Mouse (Mus musculus) heart, embryonic 14.5 days (tissue): ENCODE measurements at regions not wholly inside any gene's neighbourhood (a gene's known extent, or its start where the extent isn't known, plus 50 kb on each side); places are given as distances from the start of the nearest gene placed in this dataset.

Experiments used
- ATAC-seq: fragments of 200-750 bp; cut with Nextera tagmentation; 2 replicates; pipeline ENCODE4 v1.8.0; 2017; ENCODE audit warnings: low read depth, moderate TSS enrichment; ENCODE audit not compliant: insufficient number of reproducible peaks, insufficient read depth, low FRiP score
- H3K27ac ChIP-seq, 2 experiments: fragments of 200-500 bp in 1 of 2; fragments of 300-500 bp in 1 of 2; sonication (generic) in 1 of 2; replicated peaks in 1 of 2; 2 replicates each; pipeline ENCODE4 v1.5.1; 2012 to 2014; ENCODE audit warnings: low read depth in 2 of 2, low read length in 2 of 2, control low read depth in 1 of 2, mild to moderate bottlenecking in 1 of 2, mixed read lengths in 1 of 2; ENCODE audit not compliant: control insufficient read depth in 1 of 2, insufficient read depth in 1 of 2
- H3K27me3 ChIP-seq: fragments of 300-500 bp; sonication (generic); 2 replicates; pipeline ENCODE4 v1.6.1; 2014; ENCODE audit warnings: mild to moderate bottlenecking, low read length, control low read depth; ENCODE audit not compliant: control insufficient read depth, insufficient read depth
- H3K36me3 ChIP-seq: fragments of 300-500 bp; sonication (generic); 2 replicates; pipeline ENCODE4 v1.6.1; 2014; ENCODE audit warnings: mild to moderate bottlenecking, control low read depth, low read length, mixed read lengths; ENCODE audit not compliant: control insufficient read depth, insufficient read depth
- H3K4me1 ChIP-seq, 2 experiments: fragments of 200-500 bp in 1 of 2; fragments of 300-500 bp in 1 of 2; sonication (generic) in 1 of 2; 2 replicates each; pipeline ENCODE4 v1.6.1; 2012 to 2014; ENCODE audit warnings: low read length in 2 of 2, control low read depth in 1 of 2, mixed read lengths in 1 of 2; ENCODE audit not compliant: control insufficient read depth in 2 of 2, insufficient read depth in 2 of 2
- H3K4me2 ChIP-seq: fragments of 300-500 bp; sonication (generic); 2 replicates; pipeline ENCODE4 v1.6.1; 2014; ENCODE audit warnings: mild to moderate bottlenecking, low read length
- H3K4me3 ChIP-seq, 2 experiments: fragments of 200-500 bp in 1 of 2; fragments of 300-500 bp in 1 of 2; sonication (generic) in 1 of 2; 2 replicates each; pipeline ENCODE4 v1.5.1; 2012 to 2014; ENCODE audit warnings: low read length in 2 of 2, mild to moderate bottlenecking in 2 of 2, control low read depth in 1 of 2, low read depth in 1 of 2, moderate library complexity in 1 of 2; ENCODE audit not compliant: control insufficient read depth in 1 of 2, insufficient read depth in 1 of 2
- H3K9ac ChIP-seq: fragments of 300-500 bp; sonication (generic); 2 replicates; pipeline ENCODE4 v1.6.1; 2014; ENCODE audit warnings: mild to moderate bottlenecking, low read length
- H3K9me3 ChIP-seq: fragments of 300-500 bp; sonication (generic); 2 replicates; pipeline ENCODE4 v1.6.1; 2016; ENCODE audit warnings: low read length, control low read depth; ENCODE audit not compliant: control insufficient read depth
- WGBS: fragments of 180-500 bp; shearing (Covaris S2); extraction: QIAGEN DNeasy Blood & Tissue Kit; methylation state at CpG from one replicate; pipeline ENCODE4 v1.1.7; 2014; 5-methylcytosine and 5-hydroxymethylcytosine counted together

DNA sequence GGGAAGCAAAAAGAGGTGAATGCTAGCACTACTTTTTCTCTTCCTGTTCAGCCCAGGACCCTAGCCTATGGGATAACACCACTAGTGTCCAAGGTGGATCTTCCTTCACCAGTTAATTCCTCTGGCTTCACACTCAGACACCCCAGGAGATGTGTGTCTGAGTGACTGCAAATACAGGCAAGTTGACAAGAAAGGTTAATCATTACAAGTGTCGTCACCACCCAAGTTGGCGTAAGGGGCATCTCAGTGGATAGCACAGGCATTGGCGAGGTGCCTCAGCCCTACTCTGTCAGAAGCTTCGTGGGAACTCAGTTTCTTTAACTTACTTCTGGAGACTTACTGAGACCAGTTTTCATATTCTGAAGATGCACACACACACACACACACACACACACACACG, 247.1 kb upstream of the Ppp2r3a start:
- H3K4me2 ChIP-seq = no peak overlapping the region
- H3K27ac ChIP-seq = no peak overlapping the region
- H3K27me3 ChIP-seq = no peaks in the 10 kb centered on the region
- 83% methylated on average over 5 of the region's 5 CpGs for WGBS
- no peaks in the 10 kb centered on the region for H3K4me1 ChIP-seq
- no peak overlapping the region for H3K4me3 ChIP-seq
- no peaks in the 10 kb centered on the region for H3K36me3 ChIP-seq
- H3K9me3 ChIP-seq = no peaks in the 10 kb centered on the region
- no peak overlapping the region for H3K9ac ChIP-seq
- no peak for ATAC-seq

DNA sequence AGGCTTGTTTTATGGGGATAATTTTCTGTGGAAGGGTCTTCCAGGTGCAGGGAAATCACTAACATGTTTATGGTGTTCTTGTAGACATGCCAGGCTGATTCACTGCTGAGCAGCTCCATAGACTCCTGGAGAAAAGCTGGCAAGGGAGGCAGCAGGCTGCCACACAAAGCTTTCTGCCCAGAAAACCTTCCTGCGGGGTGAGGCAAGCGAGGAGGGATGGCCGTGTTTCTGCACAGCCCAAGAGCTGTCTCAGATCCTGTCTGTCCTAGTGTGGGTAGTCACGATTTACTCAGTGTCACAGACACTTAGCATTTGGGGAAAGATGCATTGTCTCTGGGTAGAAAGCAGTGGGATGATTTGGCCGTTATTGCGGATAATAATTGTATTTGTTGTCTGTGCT, 244.2 kb upstream of the Ppp2r3a start:
- ATAC-seq = no peak
- Histone ChIP-seq H3K9ac (no peak overlapping the region), H3K27ac (no peak overlapping the region), H3K9me3 (no peaks in the 10 kb centered on the region), H3K4me3 (no peak overlapping the region), H3K36me3 (no peaks in the 10 kb centered on the region), H3K27me3 (no peaks in the 10 kb centered on the region), H3K4me2 (no peak overlapping the region), H3K4me1 (no peaks in the 10 kb centered on the region)
- WGBS = 80% methylated on average over 6 of the region's 6 CpGs

DNA sequence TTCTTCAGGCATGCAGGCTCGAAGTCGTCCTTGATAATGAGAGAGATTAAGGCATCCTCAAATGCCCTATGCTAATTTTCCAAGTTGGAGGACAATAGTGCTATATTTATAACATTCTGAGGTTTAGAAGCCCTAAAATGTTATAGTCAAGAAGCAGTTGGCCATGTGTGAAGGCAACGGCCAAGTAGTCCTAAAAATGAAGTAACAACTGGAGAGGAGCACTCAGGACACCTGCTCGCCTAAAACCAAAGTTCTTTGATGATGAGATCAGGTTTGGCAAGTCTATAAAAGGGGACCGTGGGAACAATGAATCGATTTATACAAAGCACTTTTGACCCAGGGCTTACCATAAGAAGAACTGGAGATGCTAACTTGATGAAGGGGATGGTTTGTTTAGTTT, 237.4 kb upstream of the Ppp2r3a start:
- Histone ChIP-seq H3K36me3 (no peaks in the 10 kb centered on the region), H3K9me3 (no peaks in the 10 kb centered on the region), H3K27ac (no peak overlapping the region), H3K27me3 (no peaks in the 10 kb centered on the region), H3K4me1 (no peaks in the 10 kb centered on the region), H3K9ac (no peak overlapping the region), H3K4me2 (no peak overlapping the region), H3K4me3 (no peak overlapping the region)
- no peak for ATAC-seq
- 78% methylated on average over 6 of the region's 6 CpGs for WGBS

DNA sequence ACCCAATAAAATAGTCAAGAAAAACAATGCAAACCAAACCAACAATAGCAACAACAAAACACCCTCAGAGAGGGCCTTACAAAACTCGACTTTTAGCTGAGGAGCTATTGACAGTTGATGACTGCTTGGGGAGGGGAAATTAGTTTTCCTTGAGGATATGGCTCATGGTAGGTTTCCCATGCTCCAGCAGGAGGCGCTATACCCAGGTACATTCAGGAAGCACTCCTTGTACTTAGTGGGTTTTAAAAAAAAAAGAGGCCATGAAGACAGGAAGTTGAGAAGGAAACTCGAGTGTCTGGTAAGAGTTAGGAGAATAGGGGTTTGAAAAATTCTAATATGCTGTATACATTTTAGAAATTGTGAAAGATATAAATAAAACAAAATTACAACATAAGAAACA, 224.6 kb upstream of the Ppp2r3a start:
- 63% methylated on average over 3 of the region's 3 CpGs for WGBS
- ATAC-seq = no peak
- Histone ChIP-seq H3K27ac (no peak overlapping the region), H3K4me2 (no peak overlapping the region), H3K36me3 (no peaks in the 10 kb centered on the region), H3K9me3 (no peaks in the 10 kb centered on the region), H3K9ac (no peak overlapping the region), H3K4me3 (no peak overlapping the region), H3K27me3 (no peaks in the 10 kb centered on the region), H3K4me1 (peaks cover 15 to 19% of the 10 kb centered on the region in 2 experiments)

DNA sequence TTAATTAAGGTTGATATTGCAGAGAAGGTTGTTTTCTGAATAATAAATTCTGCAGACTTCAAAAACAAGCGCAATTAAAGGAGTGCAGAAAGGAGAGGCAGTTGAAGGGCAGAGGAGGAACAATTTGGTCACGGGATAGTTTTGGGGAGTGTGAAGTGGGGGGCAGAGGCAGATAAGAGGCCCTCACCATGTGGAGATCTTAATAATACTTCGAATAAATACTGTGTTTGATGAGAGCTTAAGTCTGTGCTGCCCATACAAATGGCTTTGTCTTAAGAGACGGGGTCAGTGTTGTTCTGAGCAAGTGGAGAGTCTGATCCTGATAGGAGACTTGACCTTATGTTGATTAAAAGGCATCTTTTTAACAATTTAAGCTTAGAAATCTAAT, 221.5 kb upstream of the Ppp2r3a start:
- Histone ChIP-seq H3K27me3 (no peaks in the 10 kb centered on the region), H3K4me1 (peaks cover 15 to 20% of the 10 kb centered on the region in 2 experiments), H3K9ac (no peak overlapping the region), H3K36me3 (no peaks in the 10 kb centered on the region), H3K27ac (peak overlapping the region; percentile 49 to 66), H3K9me3 (no peaks in the 10 kb centered on the region), H3K4me3 (no peak overlapping the region), H3K4me2 (no peak overlapping the region)
- no peak for ATAC-seq
- 47% methylated on average over 4 of the region's 4 CpGs for WGBS

DNA sequence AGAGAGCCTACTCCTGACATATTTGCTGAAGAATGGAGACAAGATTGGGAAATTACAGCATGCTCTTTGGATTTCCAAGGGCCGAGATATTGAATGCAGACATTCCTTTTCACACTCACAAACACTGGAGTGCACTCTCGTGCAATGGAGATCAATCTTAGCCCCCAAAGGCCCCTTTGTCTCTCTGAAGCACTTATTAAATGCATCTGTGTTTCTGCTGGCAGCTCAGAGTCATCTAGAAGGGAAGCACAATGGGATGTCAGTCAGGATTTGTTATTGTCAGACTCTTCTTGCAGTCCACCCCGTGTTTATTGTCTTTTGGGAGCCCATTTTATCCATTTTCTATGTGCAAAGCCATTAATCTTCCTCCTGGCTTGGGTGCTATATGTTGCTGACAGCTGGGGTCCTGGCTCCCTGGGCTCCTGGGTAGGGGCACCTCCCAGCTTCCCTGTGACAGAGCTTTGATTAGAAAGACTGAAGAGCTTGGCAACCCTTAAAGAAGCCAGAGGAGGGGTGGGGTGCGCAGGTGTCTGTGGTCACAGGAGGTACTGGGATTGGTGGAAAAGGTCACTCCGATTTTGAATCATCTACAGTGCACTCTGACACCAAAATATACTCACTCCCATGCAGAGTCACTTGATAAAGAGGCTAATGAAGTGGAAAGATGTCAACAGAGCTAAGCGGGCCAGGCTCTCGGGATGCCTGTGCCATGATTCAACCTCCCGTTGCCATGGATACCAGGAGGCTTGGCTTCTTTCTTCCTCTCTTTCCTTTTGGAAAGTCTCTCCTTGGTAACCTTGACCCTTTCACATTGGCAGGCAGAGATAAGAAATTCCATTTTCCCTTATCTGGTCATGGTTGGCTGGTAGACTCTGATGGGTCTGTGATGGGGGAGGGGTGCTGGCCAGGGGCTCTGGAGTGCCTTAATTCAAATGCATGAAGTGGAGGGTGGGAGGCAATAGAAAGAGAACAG, 220.8 kb upstream of the Ppp2r3a start:
- 20% methylated on average over 8 of the region's 8 CpGs for WGBS
- H3K27ac ChIP-seq = peak overlapping the region; percentile 52 to 66
- H3K4me3 ChIP-seq = no peak overlapping the region
- ATAC-seq = peak; percentile 73
- no peaks in the 10 kb centered on the region for H3K36me3 ChIP-seq
- no peaks in the 10 kb centered on the region for H3K27me3 ChIP-seq
- H3K4me1 ChIP-seq = peaks cover 15 to 20% of the 10 kb centered on the region in 2 experiments
- no peaks in the 10 kb centered on the region for H3K9me3 ChIP-seq
- H3K4me2 ChIP-seq = no peak overlapping the region
- H3K9ac ChIP-seq = no peak overlapping the region

DNA sequence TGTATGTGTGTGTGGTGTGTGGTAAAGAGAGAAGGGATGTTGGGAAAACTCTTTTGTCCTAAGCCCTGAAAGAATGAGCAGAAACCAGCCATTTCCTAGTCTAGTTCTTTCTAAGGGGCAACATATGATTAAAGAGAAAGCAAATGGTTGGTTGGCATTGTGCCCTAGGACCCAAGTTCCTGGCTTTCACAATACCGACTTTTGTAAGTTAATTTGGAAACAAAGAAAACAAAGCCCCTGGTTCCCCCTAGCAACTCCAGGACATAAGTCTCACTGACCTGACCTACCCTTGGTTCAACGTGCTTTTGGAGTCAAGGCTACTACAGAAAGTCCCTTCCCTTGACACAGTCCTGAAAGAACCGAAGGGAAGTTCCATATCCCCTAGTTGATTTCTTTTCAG, 220.1 kb upstream of the Ppp2r3a start:
- peak overlapping the region in 1 of 2 experiments; percentile 58; a peak in 3 of 4 replicates for H3K27ac ChIP-seq
- ATAC-seq = no peak

More for the DNA sequence above, 220.1 kb upstream of the Ppp2r3a start:
- Histone ChIP-seq H3K4me1 (peaks cover 15 to 20% of the 10 kb centered on the region in 2 experiments), H3K36me3 (no peaks in the 10 kb centered on the region), H3K9ac (no peak overlapping the region), H3K4me3 (no peak overlapping the region), H3K27me3 (no peaks in the 10 kb centered on the region), H3K4me2 (no peak overlapping the region), H3K9me3 (no peaks in the 10 kb centered on the region)
- WGBS = 64% methylated on average over 3 of the region's 3 CpGs
